Mouse (Mus musculus): ENCODE data around the gene Sept7. TPM values are rescaled to one million over a fixed set of nuclear protein-coding genes. Genes with fewer than 3 reads are reported as not detected.
"Not testable (repeated sequence)": the region's sequence is repeated elsewhere in the genome, so short reads cannot be mapped to it uniquely, and the experiment has no call there.

The Sept7 gene
- polyA plus RNA-seq, 1 experiment, result 495 TPM

DNA sequence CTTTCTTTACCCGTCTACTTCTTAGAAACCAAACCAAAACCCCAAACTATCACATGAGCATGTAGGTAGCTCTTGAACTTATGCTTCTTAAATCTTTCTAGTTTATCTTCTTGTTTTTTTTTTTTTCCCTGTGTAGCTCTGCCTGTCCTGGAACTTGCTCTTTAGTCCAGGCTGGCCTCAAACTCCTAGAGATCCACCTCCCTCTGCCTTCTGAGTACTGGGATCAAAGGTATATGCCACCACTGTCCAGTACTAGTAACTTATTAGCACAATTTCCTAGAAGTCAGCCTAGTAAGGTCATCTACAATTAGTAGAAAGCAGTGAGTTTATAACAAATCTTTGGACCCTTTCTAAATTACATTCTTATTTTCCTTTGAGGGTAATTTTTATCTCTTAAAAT, 37.6 kb downstream of the Sept7 start:
- Histone ChIP-seq H3K27ac (ENCODE audit: insufficient read depth, low read length) (no peak overlapping the region), H3K4me3 (ENCODE audit: insufficient read depth, low read length) (no peak overlapping the region), H3K4me1 (ENCODE audit: control insufficient read depth, insufficient read depth, low read length) (no peaks in the 10 kb centered on the region)
- TF ChIP-seq POLR2A (IDR thresholded peaks at IDR 0.05; ENCODE audit: low read depth, low read length), result no peak

DNA sequence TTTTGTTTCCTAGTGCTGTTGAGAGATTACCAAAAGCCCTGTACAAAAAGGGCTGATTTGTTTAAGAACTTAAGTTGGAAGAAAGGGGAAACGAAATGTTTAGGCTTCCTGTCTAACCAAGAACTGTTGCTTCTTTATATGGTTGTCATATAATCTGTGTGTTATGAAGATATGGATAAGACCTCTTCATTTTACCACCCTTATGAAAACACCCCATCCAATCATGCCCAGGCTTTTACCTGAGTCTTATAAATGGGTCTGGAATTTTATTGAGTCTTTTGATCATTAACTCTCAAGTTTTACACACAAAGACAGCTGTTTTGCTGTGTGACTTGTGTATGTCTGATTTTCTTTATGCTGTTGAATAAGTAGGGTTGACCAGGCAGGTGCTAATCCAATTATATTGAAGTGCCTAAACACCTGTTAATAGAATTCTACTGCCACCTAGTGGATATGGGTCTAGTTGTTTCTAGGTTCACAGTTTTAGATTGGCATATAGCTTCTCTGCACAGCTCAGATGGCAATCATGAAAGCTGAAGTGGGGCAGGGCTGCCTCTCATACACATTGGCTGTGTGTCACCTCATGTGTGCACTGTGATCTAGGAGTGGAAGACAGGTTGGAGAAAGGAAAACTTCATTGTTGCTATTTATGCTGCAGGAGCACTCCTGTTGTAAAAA, 57.4 kb downstream of the Sept7 start:
- 0 out of 2 replicates have a peak, but pooled peaks cover 6% of the 10 kb centered on the region for H3K4me1 ChIP-seq (ENCODE audit: control insufficient read depth, insufficient read depth, low read length)
- TF ChIP-seq CTCF (IDR thresholded peaks at IDR 0.05; ENCODE audit: borderline replicate concordance, insufficient read depth, low read length), result no peak
- no peak for TF ChIP-seq POLR2A (IDR thresholded peaks at IDR 0.05; ENCODE audit: low read depth, low read length)
- H3K27ac ChIP-seq (ENCODE audit: insufficient read depth, low read length), result no peak overlapping the region
- H3K4me3 ChIP-seq (ENCODE audit: insufficient read depth, low read length), result no peak overlapping the region

DNA sequence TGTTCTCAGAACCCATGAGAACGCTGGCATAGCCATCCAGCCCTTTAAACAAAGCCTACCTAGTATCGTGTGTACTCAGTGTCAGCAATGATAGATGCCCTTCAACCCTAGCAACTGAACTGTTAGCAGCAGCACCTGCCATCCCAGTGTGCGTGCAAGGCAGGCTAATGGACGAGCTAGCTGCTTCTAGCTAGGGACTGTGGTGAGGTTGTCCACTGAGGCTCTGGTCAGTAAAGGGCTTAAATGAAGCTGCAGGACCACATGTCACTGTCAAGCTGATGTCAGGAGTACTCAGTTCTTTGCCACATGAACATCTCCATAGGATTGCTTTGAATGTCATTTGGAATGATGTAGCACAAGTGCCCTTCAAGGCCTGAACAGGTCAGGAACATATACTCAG, 62.1 kb downstream of the Sept7 start:
- no peak for TF ChIP-seq POLR2A (IDR thresholded peaks at IDR 0.05; ENCODE audit: low read depth, low read length)
- TF ChIP-seq CTCF (IDR thresholded peaks at IDR 0.05; ENCODE audit: borderline replicate concordance, insufficient read depth, low read length), result no peak
- Histone ChIP-seq H3K4me1 (ENCODE audit: control insufficient read depth, insufficient read depth, low read length) (0 out of 2 replicates have a peak, but pooled peaks cover 6% of the 10 kb centered on the region), H3K27ac (ENCODE audit: insufficient read depth, low read length) (no peak overlapping the region), H3K4me3 (ENCODE audit: insufficient read depth, low read length) (no peak overlapping the region)

DNA sequence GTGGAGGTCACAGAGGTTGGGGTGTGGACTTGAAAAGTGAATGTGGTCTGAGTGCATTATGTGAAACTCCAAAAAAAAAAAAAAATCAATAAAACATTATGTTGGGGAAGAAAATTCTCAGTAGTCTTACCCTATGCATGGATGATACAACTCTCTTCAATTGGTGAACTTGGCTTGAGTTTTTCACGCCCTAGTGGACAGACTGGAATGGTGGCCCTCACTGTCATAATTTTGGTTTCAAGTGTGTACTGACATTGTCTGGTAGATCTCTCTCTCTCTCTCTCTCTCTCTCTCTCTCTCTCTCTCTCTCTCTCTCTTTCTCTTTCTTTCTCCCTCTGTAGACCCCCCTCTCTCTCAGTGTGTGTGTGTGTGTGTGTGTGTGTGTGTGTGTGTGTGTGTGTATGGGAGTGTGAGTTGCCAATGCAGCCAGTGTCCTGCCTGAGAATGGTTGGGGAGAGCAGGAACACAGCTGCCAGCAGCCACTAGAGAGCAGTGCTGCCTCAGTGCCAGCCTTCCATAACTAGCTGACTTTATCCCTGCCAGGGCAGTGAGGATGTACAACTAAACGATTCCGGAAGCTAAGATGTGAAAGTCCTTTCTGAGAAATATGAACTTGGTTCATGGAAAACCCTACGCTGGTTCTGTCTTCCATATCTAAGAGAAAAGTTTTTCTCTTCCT, 65.7 kb downstream of the Sept7 start:
- H3K27ac ChIP-seq (ENCODE audit: insufficient read depth, low read length), result no peak overlapping the region

GRCm38 (mm10) chr9:25319676-25320075, 67.4 kb downstream of the Sept7 start:
- H3K27ac ChIP-seq (ENCODE audit: insufficient read depth, low read length); H3K4me1 ChIP-seq (ENCODE audit: control insufficient read depth, insufficient read depth, low read length); H3K4me3 ChIP-seq (ENCODE audit: insufficient read depth, low read length): not testable (repeated sequence)

More for the DNA sequence above, 65.7 kb downstream of the Sept7 start:
- Histone ChIP-seq H3K4me3 (ENCODE audit: insufficient read depth, low read length) (no peak overlapping the region), H3K4me1 (ENCODE audit: control insufficient read depth, insufficient read depth, low read length) (0 out of 2 replicates have a peak, but pooled peaks cover 2% of the 10 kb centered on the region)
- TF ChIP-seq CTCF (IDR thresholded peaks at IDR 0.05; ENCODE audit: borderline replicate concordance, insufficient read depth, low read length), result peak; percentile 94
- TF ChIP-seq POLR2A (IDR thresholded peaks at IDR 0.05; ENCODE audit: low read depth, low read length), result no peak

- TF ChIP-seq CTCF (IDR thresholded peaks at IDR 0.05; ENCODE audit: borderline replicate concordance, insufficient read depth, low read length) (no peak), POLR2A (IDR thresholded peaks at IDR 0.05; ENCODE audit: low read depth, low read length) (no peak)
- H3K4me3 ChIP-seq (ENCODE audit: insufficient read depth, low read length), result no peak overlapping the region
Measured at GRCm38 (mm10) chr9:25327727-25328370, 75.6 kb downstream of the Sept7 start.

DNA sequence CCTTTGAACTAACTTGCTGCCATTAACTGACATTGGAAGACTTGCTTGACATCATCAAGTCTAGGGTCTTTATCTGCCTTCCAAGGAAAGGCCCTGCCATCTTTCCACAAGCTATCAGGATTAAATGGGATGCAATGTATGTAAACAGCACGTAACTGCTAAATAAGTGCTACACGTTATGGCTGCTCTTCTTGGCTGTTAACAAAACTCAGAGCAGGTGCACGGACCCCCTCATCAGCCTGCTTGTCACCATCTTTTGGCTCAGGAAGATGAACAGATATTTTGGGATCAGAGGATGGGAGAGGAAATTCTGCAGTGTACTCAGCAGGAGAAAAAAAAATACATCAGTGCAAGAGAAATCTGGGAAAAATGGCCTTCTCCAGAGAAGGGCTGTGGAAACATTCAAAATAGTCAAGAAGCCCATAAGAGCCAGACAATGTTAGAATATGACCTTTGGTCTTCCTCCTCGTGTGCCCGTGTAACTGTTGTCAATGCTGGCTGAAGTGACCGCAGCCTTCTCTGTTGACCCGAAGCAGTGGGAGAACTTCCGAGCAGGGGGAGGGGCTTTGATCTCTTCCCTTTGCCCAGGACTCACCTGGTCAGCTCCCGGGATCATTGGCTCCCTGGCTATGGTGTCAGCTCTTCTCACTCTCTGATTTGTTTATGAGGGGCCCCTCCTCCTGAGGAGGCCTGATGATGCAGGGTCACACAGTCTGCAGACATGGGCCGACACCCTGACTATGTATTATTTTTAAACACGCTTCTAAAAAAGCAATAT, 76.9 kb downstream of the Sept7 start:
- Histone ChIP-seq H3K4me3 (ENCODE audit: insufficient read depth, low read length) (no peak overlapping the region), H3K27ac (ENCODE audit: insufficient read depth, low read length) (no peak overlapping the region), H3K4me1 (ENCODE audit: control insufficient read depth, insufficient read depth, low read length) (no peaks in the 10 kb centered on the region)
- TF ChIP-seq POLR2A (IDR thresholded peaks at IDR 0.05; ENCODE audit: low read depth, low read length) (no peak), CTCF (IDR thresholded peaks at IDR 0.05; ENCODE audit: borderline replicate concordance, insufficient read depth, low read length) (no peak)

More at GRCm38 (mm10) chr9:25327727-25328370, 75.6 kb downstream of the Sept7 start:
- Histone ChIP-seq H3K27ac (ENCODE audit: insufficient read depth, low read length) (no peak overlapping the region), H3K4me1 (ENCODE audit: control insufficient read depth, insufficient read depth, low read length) (no peaks in the 10 kb centered on the region)

DNA sequence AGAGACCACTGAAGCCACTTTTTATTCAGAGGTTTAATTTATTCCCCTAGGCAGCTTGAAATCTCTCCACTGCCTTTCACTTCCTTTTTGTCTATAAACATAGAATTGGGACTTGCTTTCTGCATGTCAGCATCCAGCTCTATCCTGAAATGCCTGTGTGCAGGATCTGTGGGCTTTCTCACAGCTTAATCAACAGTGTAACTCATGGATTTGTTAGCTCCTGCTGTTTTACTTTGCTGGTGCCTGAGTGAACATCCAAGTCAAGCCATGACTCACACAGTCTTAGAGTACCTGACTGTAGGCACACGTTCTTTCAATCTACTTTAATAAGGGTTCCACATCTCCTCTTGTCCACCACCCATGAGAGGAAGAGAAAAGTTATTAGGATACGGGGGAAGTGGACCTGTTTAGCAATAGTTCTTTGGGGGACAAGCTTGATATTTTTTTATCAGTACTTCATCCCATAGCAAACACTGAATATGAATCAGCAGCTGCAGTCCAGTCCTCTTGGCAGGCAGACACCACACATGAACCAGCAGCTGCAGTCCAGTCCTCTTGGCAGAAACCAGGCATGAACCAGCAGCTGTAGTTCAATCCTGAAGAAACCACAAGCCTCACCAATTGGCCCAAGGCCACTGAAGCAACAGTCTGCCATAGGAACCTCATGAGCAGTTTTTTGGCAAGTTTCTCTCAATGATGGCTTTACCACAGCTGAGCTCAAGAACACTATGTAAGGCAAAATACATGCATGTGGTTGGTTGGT, 85.4 kb downstream of the Sept7 start:
- H3K27ac ChIP-seq (ENCODE audit: insufficient read depth, low read length), result no peak overlapping the region; the same call in 1 of the 2 replicates
- TF ChIP-seq CTCF (IDR thresholded peaks at IDR 0.05; ENCODE audit: borderline replicate concordance, insufficient read depth, low read length) (no peak), POLR2A (IDR thresholded peaks at IDR 0.05; ENCODE audit: low read depth, low read length) (no peak)
- no peak overlapping the region for H3K4me3 ChIP-seq (ENCODE audit: insufficient read depth, low read length)
- peaks cover 3% of the 10 kb centered on the region; the same call in 1 of the 2 replicates for H3K4me1 ChIP-seq (ENCODE audit: control insufficient read depth, insufficient read depth, low read length)

- no peak for TF ChIP-seq CTCF (IDR thresholded peaks at IDR 0.05; ENCODE audit: borderline replicate concordance, insufficient read depth, low read length)
- TF ChIP-seq POLR2A (IDR thresholded peaks at IDR 0.05; ENCODE audit: low read depth, low read length), result no peak
- H3K27ac ChIP-seq (ENCODE audit: insufficient read depth, low read length), result no peak overlapping the region
- H3K4me3 ChIP-seq (ENCODE audit: insufficient read depth, low read length), result no peak overlapping the region
- H3K4me1 ChIP-seq (ENCODE audit: control insufficient read depth, insufficient read depth, low read length), result peaks cover under 1% of the 10 kb centered on the region; the same call in 1 of the 2 replicates
Measured at GRCm38 (mm10) chr9:25340412-25340811, 88.2 kb downstream of the Sept7 start.
